Mouse (Mus musculus) kidney, adult 2 months (tissue): ENCODE measurements around the gene Magi3.

Source experiments
- CTCF ChIP-seq: fragments of 200-500 bp; conservative IDR thresholded peaks from 2 replicates; pipeline ENCODE4 v1.5.1; 2011; ENCODE audit warnings: low read depth, mild to moderate bottlenecking, control low read depth, low read length, moderate library complexity, mixed read lengths; ENCODE audit not compliant: insufficient read depth, insufficient read length
- POLR2A ChIP-seq: fragments of 200-500 bp; IDR thresholded peaks from one replicate; pipeline ENCODE4 v1.6.1; 2011; ENCODE audit warnings: low read depth, low read length, control low read depth

DNA sequence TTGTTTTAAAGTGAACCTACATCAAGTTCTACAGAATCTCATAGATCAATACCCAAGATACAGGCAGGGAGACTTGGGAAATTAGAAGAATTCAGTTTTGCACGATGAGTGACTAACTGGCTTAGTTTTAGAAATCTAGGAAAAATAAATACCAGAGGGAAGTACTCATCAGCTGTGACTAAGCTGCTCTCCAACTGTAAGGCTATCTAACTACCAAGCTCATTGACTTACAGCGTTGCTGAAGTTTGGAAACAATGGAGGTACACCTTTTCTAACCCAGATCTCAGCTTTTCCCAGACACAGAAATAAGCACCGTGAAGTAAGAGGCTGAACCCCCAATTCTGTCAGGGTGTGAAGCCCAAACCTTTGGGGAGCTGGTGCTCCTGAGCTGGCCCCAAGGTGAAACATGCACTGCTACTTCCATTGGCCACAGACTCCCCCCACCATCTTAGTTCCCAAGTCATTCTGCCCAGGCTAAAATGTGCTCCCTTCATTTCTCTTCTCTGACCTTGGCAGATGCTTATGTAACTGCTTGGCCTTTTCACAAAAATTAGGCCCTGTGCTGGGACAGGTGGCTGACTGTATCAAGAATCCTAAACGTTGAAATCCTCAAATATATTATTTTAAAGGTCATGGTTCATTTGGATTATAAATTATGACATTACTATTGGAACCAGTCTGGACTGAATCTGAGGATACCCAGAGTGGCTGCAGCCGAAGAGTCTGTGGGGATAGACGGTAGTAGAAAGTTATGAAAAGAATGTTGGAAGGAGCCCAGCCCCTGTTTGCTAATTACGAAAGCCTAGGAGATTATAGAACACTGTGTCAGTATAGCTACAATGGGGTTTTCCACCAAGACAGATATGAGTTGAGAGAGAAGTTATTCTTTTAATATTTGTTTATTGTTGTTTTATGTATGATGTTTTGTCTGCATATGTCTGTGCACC lies 13.5 kb upstream of the Magi3 start:
- no peak for TF ChIP-seq CTCF
- TF ChIP-seq POLR2A, result no peak
